Mouse (Mus musculus) kidney, postnatal 0 days (tissue): Measurements from ENCODE around the gene Xpo6. TPM values are rescaled to one million over a fixed set of nuclear protein-coding genes. Genes with fewer than 3 reads are reported as not detected.

Source experiments
- ATAC-seq: fragments of 200-750 bp; cut with Nextera tagmentation; replicated peaks from 2 replicates; pipeline ENCODE4 v1.8.0; 2017; ENCODE audit warnings: low read depth, moderate number of reproducible peaks, moderate TSS enrichment, moderate library complexity; ENCODE audit not compliant: low FRiP score
- DNase-seq: peaks from one replicate; pipeline ENCODE4 v3.0.0-alpha.2; 2016; ENCODE audit warnings: low spot score
- H3K27ac ChIP-seq: fragments of 300-500 bp; sonication (generic); 2 replicates; pipeline ENCODE4 v1.5.1; 2014; ENCODE audit warnings: mild to moderate bottlenecking
- H3K27me3 ChIP-seq: fragments of 300-500 bp; sonication (generic); 2 replicates; pipeline ENCODE4 v1.6.1; 2014; ENCODE audit warnings: low read length, mixed read lengths; ENCODE audit not compliant: insufficient read depth
- H3K36me3 ChIP-seq: fragments of 300-500 bp; sonication (generic); 2 replicates; pipeline ENCODE4 v1.6.1; 2014; ENCODE audit warnings: low read length, mixed read lengths; ENCODE audit not compliant: insufficient read depth
- H3K4me1 ChIP-seq: fragments of 300-500 bp; sonication (generic); replicated peaks from 2 replicates; pipeline ENCODE4 v1.6.1; 2014; ENCODE audit warnings: antibody characterized with exemption, low read length, mixed read lengths; ENCODE audit not compliant: insufficient read depth
- H3K4me2 ChIP-seq: fragments of 300-500 bp; sonication (generic); 2 replicates; pipeline ENCODE4 v1.6.1; 2014; ENCODE audit warnings: mild to moderate bottlenecking, low read length, moderate library complexity, mixed read lengths
- H3K4me3 ChIP-seq: fragments of 300-500 bp; sonication (generic); replicated peaks from 2 replicates; pipeline ENCODE4 v1.5.1; 2014; ENCODE audit warnings: low read depth, low read length
- H3K9ac ChIP-seq: fragments of 300-500 bp; sonication (generic); 2 replicates; pipeline ENCODE4 v1.6.1; 2014; ENCODE audit warnings: low read depth, low read length
- H3K9me3 ChIP-seq: fragments of 300-500 bp; sonication (generic); replicated peaks from 2 replicates; pipeline ENCODE4 v1.6.1; 2016; ENCODE audit warnings: low read length, inconsistent platforms, mixed read lengths
- CTCF ChIP-seq: IDR thresholded peaks from 2 replicates; pipeline ENCODE4 v1.5.1; 2016; ENCODE audit warnings: antibody characterized with exemption, low read depth, mild to moderate bottlenecking, moderate library complexity
- WGBS: fragments of 180-500 bp; shearing (Covaris S2); extraction: QIAGEN DNeasy Blood & Tissue Kit; methylation state at CpG from one replicate; pipeline ENCODE4 v1.1.7; 2014; 5-methylcytosine and 5-hydroxymethylcytosine counted together
- polyA plus RNA-seq: library from polyadenylated mRNA; unstranded; fragments of >200 nt; fragmentation: Nextera tagmentation; extraction: Ambion mirVana; gene quantifications from 2 replicates; pipeline ENCODE4 v1.2.1, GENCODE M21; 2015

The Xpo6 gene
- polyA plus RNA-seq, result 30.1 and 31.5 TPM in 2 replicates

- peak within 1 kb of the TSS; percentile 90 for H3K27ac ChIP-seq
- DNase-seq, result peak; percentile 98
- WGBS, result under 1% methylated on average over 57 of the region's 57 CpGs
- peak within 1 kb of the TSS; percentile 72 for H3K4me2 ChIP-seq
- peak within 1 kb of the TSS; percentile 80 for H3K4me3 ChIP-seq
- ATAC-seq, result peak; percentile 97
- no peaks in the 10 kb centered on the region for H3K27me3 ChIP-seq
- H3K9ac ChIP-seq, result peak within 1 kb of the TSS; percentile 92
- H3K4me1 ChIP-seq, result 0 out of 2 replicates have a peak, but pooled peaks cover 5% of the 10 kb centered on the region
- 0 out of 2 replicates have a peak, but pooled peaks cover 3% of the 10 kb centered on the region for H3K36me3 ChIP-seq
- TF ChIP-seq CTCF, result peak; percentile 21; the same call in 1 of the 2 replicates
- H3K9me3 ChIP-seq, result no peaks in the 10 kb centered on the region
These were observed at the start of gene Xpo6 for GRCm38 (mm10) chr7:126200178-126200996. TSS of gene Xpo6 (minus strand) at chr7:126200501.

GRCm38 (mm10) chr7:126249986-126250385 is 49.7 kb upstream of the Xpo6 start:
- no peak for TF ChIP-seq CTCF
- Histone ChIP-seq H3K27me3 (no peaks in the 10 kb centered on the region), H3K9ac (no peak overlapping the region), H3K36me3 (no peaks in the 10 kb centered on the region), H3K4me1 (peaks cover 4% of the 10 kb centered on the region; the same call in 1 of the 2 replicates), H3K4me3 (no peak overlapping the region), H3K27ac (no peak overlapping the region), H3K9me3 (no peaks in the 10 kb centered on the region), H3K4me2 (no peak overlapping the region)
- no peak for ATAC-seq
- WGBS, result 80% methylated on average over 3 of the region's 3 CpGs
- no peak for DNase-seq

- DNase-seq, result no peak
These were observed 48.8 kb upstream of the Xpo6 start for GRCm38 (mm10) chr7:126249146-126249545.

GRCm38 (mm10) chr7:126248641-126249141 is 48.4 kb upstream of the Xpo6 start:
- H3K4me2 ChIP-seq, result no peak overlapping the region
- no peaks in the 10 kb centered on the region for H3K27me3 ChIP-seq
- no peak for DNase-seq
- H3K9ac ChIP-seq, result no peak overlapping the region
- H3K4me3 ChIP-seq, result no peak overlapping the region
- no peaks in the 10 kb centered on the region for H3K9me3 ChIP-seq
- no peak for TF ChIP-seq CTCF
- ATAC-seq, result no peak
- WGBS, result 44% methylated on average over 17 of the region's 17 CpGs
- H3K36me3 ChIP-seq, result no peaks in the 10 kb centered on the region
- H3K27ac ChIP-seq, result no peak overlapping the region
- peaks cover 4% of the 10 kb centered on the region; the same call in 1 of the 2 replicates for H3K4me1 ChIP-seq

More at GRCm38 (mm10) chr7:126249146-126249545, 48.8 kb upstream of the Xpo6 start:
- Histone ChIP-seq H3K27me3 (no peaks in the 10 kb centered on the region), H3K9ac (no peak overlapping the region), H3K4me3 (no peak overlapping the region), H3K9me3 (no peaks in the 10 kb centered on the region), H3K4me2 (no peak overlapping the region), H3K4me1 (peaks cover 4% of the 10 kb centered on the region; the same call in 1 of the 2 replicates), H3K27ac (no peak overlapping the region), H3K36me3 (no peaks in the 10 kb centered on the region)
- no peak for ATAC-seq
- WGBS, result 61% methylated on average over 5 of the region's 5 CpGs
- no peak for TF ChIP-seq CTCF

- no peak overlapping the region for H3K9ac ChIP-seq
- peak; percentile 36; the same call in 1 of the 2 replicates for ATAC-seq
- no peak overlapping the region for H3K4me3 ChIP-seq
- TF ChIP-seq CTCF, result no peak
- no peaks in the 10 kb centered on the region for H3K9me3 ChIP-seq
- H3K27me3 ChIP-seq, result no peaks in the 10 kb centered on the region
- peaks cover 4% of the 10 kb centered on the region; the same call in 1 of the 2 replicates for H3K4me1 ChIP-seq
- DNase-seq, result no peak
- 9% methylated on average over 6 of the region's 6 CpGs for WGBS
- H3K27ac ChIP-seq, result no peak overlapping the region
- no peak overlapping the region for H3K4me2 ChIP-seq
- no peaks in the 10 kb centered on the region for H3K36me3 ChIP-seq
These were observed 47.8 kb upstream of the Xpo6 start for GRCm38 (mm10) chr7:126248088-126248487.

- Histone ChIP-seq H3K4me3 (no peak overlapping the region), H3K27me3 (no peaks in the 10 kb centered on the region), H3K9me3 (no peaks in the 10 kb centered on the region), H3K9ac (no peak overlapping the region), H3K4me2 (no peak overlapping the region), H3K27ac (no peak overlapping the region), H3K4me1 (peaks cover 4% of the 10 kb centered on the region; the same call in 1 of the 2 replicates), H3K36me3 (no peaks in the 10 kb centered on the region)
- no peak for TF ChIP-seq CTCF
- no peak for DNase-seq
- 71% methylated on average over 6 of the region's 6 CpGs for WGBS
- no peak for ATAC-seq
These were observed 44.0 kb upstream of the Xpo6 start for GRCm38 (mm10) chr7:126244168-126244750.
